8 mouse cellular contexts compared by ENCODE assay signal in genomic region chr7:82715210-82715911, GRCm38 (mm10).
DNase-seq lines count a peak whose midpoint lies in the region; ATAC-seq and TF ChIP-seq lines count a peak whose summit lies in the region.

No protein-coding gene starts in this region.

- no peak overlapping the region for H3K9ac ChIP-seq in MEL (ENCODE audit: control insufficient read depth, low read depth, low read length, poor library complexity, severe bottlenecking)
- no peak overlapping the region for H3K9ac ChIP-seq in forebrain, embryonic 12.5 days
- peak overlapping the region; percentile 14; the same call in 1 of the 2 replicates for H3K9ac ChIP-seq in hindbrain, embryonic 15.5 days

- H3K27ac ChIP-seq in MEL (ENCODE audit: control insufficient read depth, low read depth, low read length): no peak overlapping the region
- H3K27ac ChIP-seq in forebrain, embryonic 12.5 days: 0 out of 2 replicates have a peak overlapping the region, but pooled peaks have one; percentile 59
- H3K27ac ChIP-seq in hindbrain, embryonic 15.5 days (replicated peaks): peak overlapping the region; percentile 68; the same call in 1 of the 2 replicates

- TF ChIP-seq RAD21 in MEL (IDR thresholded peaks at IDR 0.05; ENCODE audit: low read depth, low read length): peak; percentile 80

- no peak for TF ChIP-seq POLR2A in MEL (IDR thresholded peaks at IDR 0.05; ENCODE audit: control insufficient read depth in 1 of 2, insufficient read depth in 1 of 2, low read depth in 1 of 2, low read length in 2 of 2, poor library complexity in 1 of 2)

- H3K27me3 ChIP-seq in MEL (ENCODE audit: control insufficient read depth in 1 of 2, insufficient read depth in 2 of 2, low read length in 2 of 2): no peaks in the 10 kb centered on the region
- H3K27me3 ChIP-seq in forebrain, embryonic 12.5 days: no peaks in the 10 kb centered on the region
- H3K27me3 ChIP-seq in hindbrain, embryonic 15.5 days: no peaks in the 10 kb centered on the region

- H3K4me1 ChIP-seq in MEL (ENCODE audit: control insufficient read depth in 1 of 2, insufficient read depth in 2 of 2, low read length in 2 of 2): no peaks in the 10 kb centered on the region
- H3K4me1 ChIP-seq in forebrain, embryonic 12.5 days: peaks cover 6% of the 10 kb centered on the region
- H3K4me1 ChIP-seq in hindbrain, embryonic 15.5 days (replicated peaks): peaks cover 13% of the 10 kb centered on the region

- no peaks in the 10 kb centered on the region for H3K79me2 ChIP-seq in MEL (ENCODE audit: control insufficient read depth, insufficient read depth, low read length, poor library complexity)

- H3K9me3 ChIP-seq in MEL (replicated peaks; ENCODE audit: insufficient read depth, low read length): no peaks in the 10 kb centered on the region
- H3K9me3 ChIP-seq in forebrain, embryonic 12.5 days: no peaks in the 10 kb centered on the region
- no peaks in the 10 kb centered on the region for H3K9me3 ChIP-seq in hindbrain, embryonic 15.5 days

- ATAC-seq in forebrain, embryonic 12.5 days (ENCODE audit: low FRiP score): peak; percentile 92
- peak; percentile 90 for ATAC-seq in hindbrain, embryonic 15.5 days (ENCODE audit: low FRiP score, low read depth)
- peak; percentile 81 for ATAC-seq in megakaryocyte, adult 5-6 weeks (ENCODE audit: poor library complexity, severe bottlenecking)

- H3K4me3 ChIP-seq in MEL (ENCODE audit: control insufficient read depth in 1 of 2, insufficient read depth in 1 of 2, low read depth in 2 of 2, low read length in 2 of 2): no peak overlapping the region
- H3K4me3 ChIP-seq in forebrain, embryonic 12.5 days (replicated peaks): no peak overlapping the region
- H3K4me3 ChIP-seq in hindbrain, embryonic 15.5 days: no peak overlapping the region

- no peak for TF ChIP-seq EP300 in MEL (IDR thresholded peaks at IDR 0.05; ENCODE audit: low read depth in 1 of 2, low read length in 2 of 2)

- peak; percentile 56 to 79 (median 59) for TF ChIP-seq CTCF in MEL (IDR thresholded peaks at IDR 0.05 in 2 of 3, conservative IDR thresholded peaks at IDR 0.05 in 1 of 3; ENCODE audit: control insufficient read depth in 1 of 3, insufficient read depth in 1 of 3, low read depth in 2 of 3, low read length in 3 of 3, poor library complexity in 1 of 3, severe bottlenecking in 1 of 3)

- peak; percentile 67 for DNase-seq in MEL (ENCODE audit: low read depth, low spot score)
- peak; percentile 16 for DNase-seq in c-Kit-positive CD71-positive TER-119-negative erythroid progenitor cells, embryonic 14.5 days (ENCODE audit: low read depth)
- peak; percentile 59 for DNase-seq in layer of hippocampus, adult 9-10 months (ENCODE audit: low spot score)
- DNase-seq in right cerebral cortex, postnatal 14 days: peak; percentile 15
- no peak for DNase-seq in gastrocnemius, postnatal 10 days

- no peak overlapping the region for H3K4me2 ChIP-seq in forebrain, embryonic 12.5 days
- no peak overlapping the region; the same call in 1 of the 2 replicates for H3K4me2 ChIP-seq in hindbrain, embryonic 15.5 days

- peaks cover 0 to 1% of the 10 kb centered on the region in 2 experiments; a peak in 1 of 4 replicates for H3K36me3 ChIP-seq in MEL (ENCODE audit: control insufficient read depth in 1 of 2, insufficient read depth in 2 of 2, low read length in 2 of 2)
- H3K36me3 ChIP-seq in forebrain, embryonic 12.5 days (replicated peaks): no peaks in the 10 kb centered on the region; the same call in 1 of the 2 replicates
- H3K36me3 ChIP-seq in hindbrain, embryonic 15.5 days: no peaks in the 10 kb centered on the region

- WGBS in forebrain, embryonic 12.5 days: 45% methylated on average over 7 of the region's 7 CpGs
- 53% methylated on average over 7 of the region's 7 CpGs for WGBS in hindbrain, embryonic 15.5 days

TF ChIP-seq in MEL, 35 proteins besides CTCF, POLR2A, EP300 and RAD21:
- TF ChIP-seq ZC3H11A (IDR thresholded peaks at IDR 0.05; ENCODE audit: low read depth, low read length) (peak; percentile 70), SMC3 (IDR thresholded peaks at IDR 0.05; ENCODE audit: low read depth, low read length) (peak; percentile 81), BHLHE40 (IDR thresholded peaks at IDR 0.05; ENCODE audit: borderline replicate concordance, low read depth, low read length) (no peak), E2F4 (IDR thresholded peaks at IDR 0.05; ENCODE audit: borderline replicate concordance, low read depth, low read length) (no peak), NRF1 (IDR thresholded peaks at IDR 0.05; ENCODE audit: insufficient read depth, low read depth, low read length, poor library complexity, severe bottlenecking) (no peak), TCF12 (IDR thresholded peaks at IDR 0.05; ENCODE audit: low read depth, low read length) (no peak), ZNF384 (IDR thresholded peaks at IDR 0.05; ENCODE audit: low read depth, low read length) (peak; percentile 100)
